Mouse (Mus musculus) myocyte (in vitro differentiated cells): ENCODE data around the gene Rita1.

ENCODE experiments used
- CEBPB ChIP-seq: IDR thresholded peaks from 2 replicates; pipeline ENCODE4 v1.6.1; 2011; ENCODE audit warnings: mild to moderate bottlenecking, moderate library complexity; ENCODE audit not compliant: poor library complexity, insufficient read depth, severe bottlenecking
- E2F4 ChIP-seq: IDR thresholded peaks from one replicate; pipeline ENCODE4 v1.6.1; 2011; ENCODE audit warnings: mild to moderate bottlenecking, control low read depth, moderate library complexity; ENCODE audit not compliant: insufficient read depth
- MAX ChIP-seq: IDR thresholded peaks from one replicate; pipeline ENCODE4 v1.6.1; 2011; ENCODE audit warnings: low read depth, mild to moderate bottlenecking, control low read depth
- MYOD1 ChIP-seq, 3 experiments: IDR thresholded peaks; one replicate each; pipeline ENCODE4 v1.6.1; 2011; ENCODE audit warnings: control low read depth in 2 of 3, low read depth in 2 of 3, mild to moderate bottlenecking in 2 of 3, moderate library complexity in 1 of 3; ENCODE audit not compliant: insufficient read length in 2 of 3, control insufficient read depth in 1 of 3
- MYOG ChIP-seq, 3 experiments: IDR thresholded peaks; one replicate each; pipeline ENCODE4 v1.6.1; 2011; ENCODE audit warnings: control low read depth in 2 of 3, low read depth in 2 of 3, mild to moderate bottlenecking in 2 of 3; ENCODE audit not compliant: insufficient read length in 2 of 3, control insufficient read depth in 1 of 3, insufficient read depth in 1 of 3
- POLR2A ChIP-seq: IDR thresholded peaks from one replicate; pipeline ENCODE4 v1.6.1; 2011; ENCODE audit warnings: low read depth, mild to moderate bottlenecking, control low read depth, moderate library complexity; ENCODE audit not compliant: insufficient read length
- POLR2AphosphoS2 ChIP-seq: IDR thresholded peaks from one replicate; pipeline ENCODE4 v1.6.1; 2011; ENCODE audit warnings: low read depth, control low read depth; ENCODE audit not compliant: insufficient read length
- REST ChIP-seq: IDR thresholded peaks from one replicate; pipeline ENCODE4 v1.6.1; 2011; ENCODE audit warnings: mild to moderate bottlenecking, control low read depth, moderate library complexity; ENCODE audit not compliant: insufficient read depth, insufficient read length
- SRF ChIP-seq: IDR thresholded peaks from one replicate; pipeline ENCODE4 v1.6.1; 2011; ENCODE audit warnings: low read depth; ENCODE audit not compliant: control insufficient read depth, insufficient read length
- TCF12 ChIP-seq: IDR thresholded peaks from one replicate; pipeline ENCODE4 v1.6.1; 2011; ENCODE audit warnings: mild to moderate bottlenecking, control low read depth; ENCODE audit not compliant: poor library complexity, insufficient read depth, severe bottlenecking
- TCF3 ChIP-seq: IDR thresholded peaks from one replicate; pipeline ENCODE4 v1.6.1; 2011; ENCODE audit warnings: low read depth, control low read depth; ENCODE audit not compliant: insufficient read length
- USF1 ChIP-seq: IDR thresholded peaks from one replicate; pipeline ENCODE4 v1.6.1; 2011; ENCODE audit warnings: low read depth, mild to moderate bottlenecking, control low read depth, moderate library complexity

DNA sequence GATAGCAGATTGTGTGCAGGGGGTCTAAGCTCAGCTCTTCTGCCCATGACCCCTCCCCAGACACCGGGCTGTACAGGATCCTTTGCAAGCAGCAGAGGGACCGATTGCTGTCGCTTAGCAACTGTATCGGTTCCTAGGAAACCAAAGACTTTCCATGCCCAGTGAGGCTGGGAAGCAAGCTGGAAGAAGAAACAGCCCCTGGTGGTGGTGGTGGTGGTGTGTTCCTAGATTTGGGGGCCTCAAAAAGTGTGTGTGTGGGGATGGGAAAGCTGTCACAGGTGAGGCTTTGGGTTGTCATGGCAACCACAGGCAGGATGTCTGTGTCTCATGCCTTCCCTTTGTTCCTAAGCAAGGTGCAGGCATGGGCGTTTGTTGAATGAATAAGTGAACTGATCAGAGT lies 48.4 kb upstream of the Rita1 start:
- TF ChIP-seq USF1 (no peak), POLR2A (no peak), MYOG (IDR thresholded peaks at IDR 0.05; ENCODE audit: control insufficient read depth in 1 of 3, insufficient read depth in 1 of 3, insufficient read length in 2 of 3, low read depth in 2 of 3) (no peak), TCF12 (no peak), MAX (no peak), E2F4 (no peak), POLR2AphosphoS2 (no peak), REST (no peak), TCF3 (no peak), CEBPB (no peak), MYOD1 (IDR thresholded peaks at IDR 0.05; ENCODE audit: control insufficient read depth in 1 of 3, insufficient read length in 2 of 3, low read depth in 2 of 3) (no peak), SRF (no peak)
